Mouse (Mus musculus) kidney, adult 2 months (tissue): ENCODE measurements around the gene Gm27021. TPM values are rescaled to one million over a fixed set of nuclear protein-coding genes. Genes with fewer than 3 reads are reported as not detected.
A peak's percentile ranks its signal among the peaks of the same experiment; 100 is the strongest.

Experiments used
- DNase-seq: peaks from one replicate; pipeline ENCODE4 v3.0.0; 2021
- H3K27ac ChIP-seq: fragments of 200-500 bp; 2 replicates; pipeline ENCODE4 v1.5.1; 2012; ENCODE audit warnings: low read depth, low read length, control low read depth, inconsistent platforms; ENCODE audit not compliant: insufficient read depth
- H3K27me3 ChIP-seq: fragments of 200-500 bp; replicated peaks from 2 replicates; pipeline ENCODE4 v1.6.1; 2012; ENCODE audit warnings: mild to moderate bottlenecking, moderate library complexity, low read length, inconsistent platforms; ENCODE audit not compliant: control insufficient read depth, insufficient read depth
- H3K36me3 ChIP-seq: fragments of 200-500 bp; 2 replicates; pipeline ENCODE4 v1.6.1; 2012; ENCODE audit warnings: mild to moderate bottlenecking, moderate library complexity, low read length, inconsistent platforms; ENCODE audit not compliant: control insufficient read depth, insufficient read depth
- H3K4me1 ChIP-seq: fragments of 200-500 bp; 2 replicates; pipeline ENCODE4 v1.6.1; 2011; ENCODE audit warnings: low read length; ENCODE audit not compliant: control insufficient read depth, insufficient read depth
- H3K4me3 ChIP-seq: fragments of 200-500 bp; 2 replicates; pipeline ENCODE4 v1.5.1; 2011; ENCODE audit warnings: mild to moderate bottlenecking, low read depth, low read length, control low read depth; ENCODE audit not compliant: insufficient read depth
- CTCF ChIP-seq: fragments of 200-500 bp; conservative IDR thresholded peaks from 2 replicates; pipeline ENCODE4 v1.5.1; 2011; ENCODE audit warnings: low read depth, mild to moderate bottlenecking, control low read depth, low read length, moderate library complexity, mixed read lengths; ENCODE audit not compliant: insufficient read depth, insufficient read length
- POLR2A ChIP-seq: fragments of 200-500 bp; IDR thresholded peaks from one replicate; pipeline ENCODE4 v1.6.1; 2011; ENCODE audit warnings: low read depth, low read length, control low read depth
- WGBS: fragments of 180-500 bp; shearing (Covaris S2); methylation state at CpG from one replicate; pipeline ENCODE4 v1.1.7; 2018; 5-methylcytosine and 5-hydroxymethylcytosine counted together
- polyA plus RNA-seq: library from polyadenylated mRNA; depleted of rRNA; stranded (reverse); fragments of >200 nt; gene quantifications from 2 replicates; pipeline ENCODE4 v1.2.3, GENCODE M21; 2012

The Gm27021 gene
- polyA plus RNA-seq, 1 experiment = not detected

GRCm38 (mm10) chr8:120641245-120641644 is 26.6 kb downstream of the Gm27021 start:
- 45% methylated on average over 8 of the region's 8 CpGs for WGBS
- Histone ChIP-seq H3K4me1 (no peaks in the 10 kb centered on the region), H3K36me3 (no peaks in the 10 kb centered on the region), H3K27me3 (no peaks in the 10 kb centered on the region), H3K27ac (no peak overlapping the region), H3K4me3 (no peak overlapping the region)
- DNase-seq = no peak
- TF ChIP-seq POLR2A (no peak), CTCF (no peak)

- Histone ChIP-seq H3K36me3 (no peaks in the 10 kb centered on the region), H3K27ac (no peak overlapping the region), H3K27me3 (no peaks in the 10 kb centered on the region), H3K4me1 (no peaks in the 10 kb centered on the region), H3K4me3 (peak overlapping the region; percentile 40)
- 2% methylated on average over 42 of the region's 42 CpGs for WGBS
- DNase-seq = peak; percentile 87
- TF ChIP-seq CTCF = no peak
- no peak for TF ChIP-seq POLR2A
These were observed 33.5 kb downstream of the Gm27021 start for GRCm38 (mm10) chr8:120634329-120634839.

GRCm38 (mm10) chr8:120633665-120634271 is 34.1 kb downstream of the Gm27021 start:
- Histone ChIP-seq H3K27me3 (no peaks in the 10 kb centered on the region), H3K27ac (no peak overlapping the region), H3K4me3 (peak overlapping the region; percentile 40), H3K4me1 (no peaks in the 10 kb centered on the region), H3K36me3 (no peaks in the 10 kb centered on the region)
- 7% methylated on average over 44 of the region's 44 CpGs for WGBS
- TF ChIP-seq POLR2A (no peak), CTCF (no peak)
- DNase-seq = no peak

GRCm38 (mm10) chr8:120632969-120633664 is 34.8 kb downstream of the Gm27021 start:
- TF ChIP-seq CTCF = no peak
- Histone ChIP-seq H3K36me3 (no peaks in the 10 kb centered on the region), H3K27me3 (no peaks in the 10 kb centered on the region), H3K27ac (no peak overlapping the region), H3K4me1 (no peaks in the 10 kb centered on the region), H3K4me3 (0 out of 2 replicates have a peak overlapping the region, but pooled peaks have one; percentile 40)
- DNase-seq = no peak
- WGBS = 70% methylated on average over 17 of the region's 17 CpGs

GRCm38 (mm10) chr8:120631441-120632375 is 36.2 kb downstream of the Gm27021 start:
- Histone ChIP-seq H3K27ac (no peak overlapping the region), H3K27me3 (no peaks in the 10 kb centered on the region), H3K36me3 (no peaks in the 10 kb centered on the region), H3K4me3 (no peak overlapping the region), H3K4me1 (no peaks in the 10 kb centered on the region)
- TF ChIP-seq POLR2A = no peak
- no peak for TF ChIP-seq CTCF
- DNase-seq = no peak
- WGBS = 90% methylated on average over 21 of the region's 21 CpGs

- Histone ChIP-seq H3K27me3 (no peaks in the 10 kb centered on the region), H3K27ac (no peak overlapping the region), H3K4me3 (no peak overlapping the region), H3K36me3 (no peaks in the 10 kb centered on the region), H3K4me1 (no peaks in the 10 kb centered on the region)
- WGBS = 61% methylated on average over 6 of the region's 6 CpGs
- TF ChIP-seq CTCF = no peak
- TF ChIP-seq POLR2A = no peak
- no peak for DNase-seq
These were observed 37.0 kb downstream of the Gm27021 start for GRCm38 (mm10) chr8:120630848-120631247.

GRCm38 (mm10) chr8:120630031-120630430 is 37.8 kb downstream of the Gm27021 start:
- no peaks in the 10 kb centered on the region for H3K36me3 ChIP-seq
- WGBS = 71% methylated on average over 5 of the region's 5 CpGs
- no peaks in the 10 kb centered on the region for H3K4me1 ChIP-seq
- H3K27ac ChIP-seq = no peak overlapping the region
- no peaks in the 10 kb centered on the region for H3K27me3 ChIP-seq
- no peak for TF ChIP-seq CTCF
- no peak for TF ChIP-seq POLR2A
- DNase-seq = no peak
- no peak overlapping the region for H3K4me3 ChIP-seq
